Mouse (Mus musculus): ENCODE measurements at regions not wholly inside any gene's neighbourhood (a gene's known extent, or its start where the extent isn't known, plus 50 kb on each side); places are given as distances from the start of the nearest gene placed in this dataset.

DNA sequence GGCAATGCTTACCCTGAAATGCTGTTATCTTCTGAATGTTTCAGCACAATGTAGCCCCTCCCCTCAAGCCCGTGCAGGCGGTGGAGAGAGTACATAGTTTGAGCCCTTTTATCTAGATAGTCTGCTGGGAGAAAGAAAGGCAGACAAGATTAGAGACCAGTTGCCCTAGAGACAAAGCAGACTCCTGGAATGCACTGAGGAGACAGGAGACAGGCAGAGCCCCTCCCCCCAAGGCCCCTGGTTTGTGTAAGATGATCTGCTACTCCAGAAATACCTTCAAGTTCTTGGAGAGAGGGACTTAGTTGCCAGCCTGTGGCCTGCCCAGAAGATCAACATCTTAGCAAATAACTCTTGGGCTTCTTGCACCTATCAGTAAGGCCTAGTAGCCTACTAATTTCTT lies 547.8 kb downstream of the Tmem38b start:
- TF ChIP-seq CTCF (IDR thresholded peaks at IDR 0.05; ENCODE audit: control insufficient read depth, insufficient read depth, insufficient read length) (no peak), MAX (IDR thresholded peaks at IDR 0.05) (no peak)

All from C2C12 (cell line).